Comparison of ENCODE assay signal across 27 mouse cellular contexts in genomic region chr11:15737621-15738020, GRCm38 (mm10).
"Had no signal": no experiment of that assay in that cellular context is flagged by ENCODE, and none has a peak within 500 bp of the region (broad histone marks: within the 10 kb centered on the region; RNA-seq: fewer than 3 reads in every experiment).

No protein-coding gene starts in this region.

- H3K4me1 ChIP-seq: limb, embryonic 10.5 days; limb, embryonic 12.5 days; limb, embryonic 13.5 days; limb, embryonic 15.5 days; liver, embryonic 12.5 days; liver, embryonic 13.5 days; liver, embryonic 15.5 days; lung, embryonic 15.5 days; megakaryocyte, embryonic 14.5 days; midbrain, embryonic 10.5 days; midbrain, embryonic 12.5 days; midbrain, embryonic 13.5 days; midbrain, embryonic 15.5 days had no signal

- H3K27ac ChIP-seq: limb, embryonic 10.5 days; limb, embryonic 12.5 days; limb, embryonic 13.5 days; limb, embryonic 15.5 days; liver, embryonic 12.5 days; liver, embryonic 13.5 days; liver, embryonic 14.5 days; liver, embryonic 15.5 days; lung, embryonic 15.5 days; macrophage; midbrain, embryonic 10.5 days; midbrain, embryonic 12.5 days; midbrain, embryonic 13.5 days; midbrain, embryonic 15.5 days had no signal

- H3K4me3 ChIP-seq: limb, embryonic 10.5 days; limb, embryonic 12.5 days; limb, embryonic 13.5 days; limb, embryonic 15.5 days; liver, embryonic 12.5 days; liver, embryonic 13.5 days; liver, embryonic 15.5 days; lung, embryonic 15.5 days; megakaryocyte, embryonic 14.5 days; midbrain, embryonic 10.5 days; midbrain, embryonic 12.5 days; midbrain, embryonic 13.5 days; midbrain, embryonic 15.5 days; myocyte had no signal

- H3K9ac ChIP-seq: limb, embryonic 12.5 days; limb, embryonic 13.5 days; limb, embryonic 15.5 days; liver, embryonic 12.5 days; liver, embryonic 13.5 days; liver, embryonic 14.5 days; liver, embryonic 15.5 days; liver, postnatal 0 days; lung, embryonic 14.5 days; lung, embryonic 15.5 days; midbrain, embryonic 12.5 days; midbrain, embryonic 13.5 days; midbrain, embryonic 15.5 days had no signal

- DNase-seq: left cerebral cortex, postnatal 4 days; liver; liver, embryonic 13.5 days; liver, postnatal 0 days; lung, adult 18-20 months; lung, adult 2 months; lung, embryonic 14.5 days; lung, postnatal 10 days; lung, postnatal 14 days; lung, postnatal 36 days; lung, postnatal 4 days; midbrain, embryonic 14.5 days had no signal

- H3K9me3 ChIP-seq: limb, embryonic 10.5 days; limb, embryonic 12.5 days; limb, embryonic 13.5 days; limb, embryonic 15.5 days; liver, embryonic 12.5 days; liver, embryonic 13.5 days; liver, embryonic 15.5 days; lung, embryonic 15.5 days; megakaryocyte, embryonic 14.5 days; midbrain, embryonic 10.5 days; midbrain, embryonic 12.5 days; midbrain, embryonic 13.5 days; midbrain, embryonic 15.5 days had no signal

- H3K27me3 ChIP-seq: limb, embryonic 12.5 days; limb, embryonic 13.5 days; limb, embryonic 15.5 days; liver, embryonic 12.5 days; liver, embryonic 13.5 days; liver, embryonic 15.5 days; lung, embryonic 15.5 days; megakaryocyte, embryonic 14.5 days; midbrain, embryonic 12.5 days; midbrain, embryonic 13.5 days; midbrain, embryonic 15.5 days had no signal

- H3K36me3 ChIP-seq: limb, embryonic 10.5 days; limb, embryonic 12.5 days; limb, embryonic 13.5 days; limb, embryonic 15.5 days; liver, embryonic 12.5 days; liver, embryonic 13.5 days; liver, embryonic 15.5 days; lung, embryonic 15.5 days; midbrain, embryonic 10.5 days; midbrain, embryonic 12.5 days; midbrain, embryonic 13.5 days; midbrain, embryonic 15.5 days had no signal
